Mouse (Mus musculus) kidney, embryonic 16.5 days (tissue): Measurements from ENCODE around the gene Clic1. TPM values are rescaled to one million over a fixed set of nuclear protein-coding genes. Genes with fewer than 3 reads are reported as not detected.

Experiments
- ATAC-seq: fragments of 200-750 bp; cut with Nextera tagmentation; 2 replicates; pipeline ENCODE4 v1.8.0; 2017; ENCODE audit warnings: moderate TSS enrichment; ENCODE audit not compliant: low FRiP score, low TSS enrichment
- H3K27ac ChIP-seq: fragments of 300-500 bp; sonication (generic); 2 replicates; pipeline ENCODE4 v1.5.1; 2014; ENCODE audit warnings: low read length
- H3K27me3 ChIP-seq: fragments of 300-500 bp; sonication (generic); 2 replicates; pipeline ENCODE4 v1.6.1; 2014; ENCODE audit warnings: low read length, control low read depth, mixed read lengths; ENCODE audit not compliant: insufficient read depth
- H3K36me3 ChIP-seq: fragments of 300-500 bp; sonication (generic); 2 replicates; pipeline ENCODE4 v1.6.1; 2014; ENCODE audit warnings: low read length, control low read depth, mixed read lengths; ENCODE audit not compliant: insufficient read depth
- H3K4me1 ChIP-seq: fragments of 300-500 bp; sonication (generic); 2 replicates; pipeline ENCODE4 v1.6.1; 2014; ENCODE audit warnings: low read length, control low read depth, mixed read lengths; ENCODE audit not compliant: insufficient read depth
- H3K4me2 ChIP-seq: fragments of 300-500 bp; sonication (generic); replicated peaks from 2 replicates; pipeline ENCODE4 v1.6.1; 2014; ENCODE audit warnings: low read depth, low read length
- H3K4me3 ChIP-seq: fragments of 300-500 bp; sonication (generic); 2 replicates; pipeline ENCODE4 v1.5.1; 2014; ENCODE audit warnings: mild to moderate bottlenecking, low read length
- H3K9ac ChIP-seq: fragments of 300-500 bp; sonication (generic); replicated peaks from 2 replicates; pipeline ENCODE4 v1.6.1; 2014; ENCODE audit warnings: low read length
- H3K9me3 ChIP-seq: fragments of 300-500 bp; sonication (generic); 2 replicates; pipeline ENCODE4 v1.6.1; 2016; ENCODE audit warnings: low read length, control low read depth
- WGBS: fragments of 180-500 bp; shearing (Covaris S2); extraction: QIAGEN DNeasy Blood & Tissue Kit; methylation state at CpG from one replicate; pipeline ENCODE4 v1.1.7; 2014; 5-methylcytosine and 5-hydroxymethylcytosine counted together
- polyA plus RNA-seq: library from polyadenylated mRNA; unstranded; fragments of >200 nt; fragmentation: Nextera tagmentation; extraction: Ambion mirVana; gene quantifications from 2 replicates; pipeline ENCODE4 v1.2.1, GENCODE M21; 2015

Gene Clic1
- polyA plus RNA-seq, 1 experiment from 2014 or later: 341 TPM

GRCm38 (mm10) chr17:35085208-35085865, 35.6 kb downstream of the Clic1 start, which contains the start of gene Ly6g6f:
TSS of gene Ly6g6f (minus strand) at chr17:35085610.
- H3K9me3 ChIP-seq: no peaks in the 10 kb centered on the region
- H3K36me3 ChIP-seq: no peaks in the 10 kb centered on the region
- ATAC-seq: no peak
- 74% methylated on average over 7 of the region's 7 CpGs for WGBS
- no peak within 1 kb of the TSS for H3K27ac ChIP-seq
- H3K4me1 ChIP-seq: peaks cover 7% of the 10 kb centered on the region
- H3K4me2 ChIP-seq: no peak within 1 kb of the TSS
- H3K27me3 ChIP-seq: no peaks in the 10 kb centered on the region
- H3K9ac ChIP-seq: no peak within 1 kb of the TSS
- no peak within 1 kb of the TSS for H3K4me3 ChIP-seq

DNA sequence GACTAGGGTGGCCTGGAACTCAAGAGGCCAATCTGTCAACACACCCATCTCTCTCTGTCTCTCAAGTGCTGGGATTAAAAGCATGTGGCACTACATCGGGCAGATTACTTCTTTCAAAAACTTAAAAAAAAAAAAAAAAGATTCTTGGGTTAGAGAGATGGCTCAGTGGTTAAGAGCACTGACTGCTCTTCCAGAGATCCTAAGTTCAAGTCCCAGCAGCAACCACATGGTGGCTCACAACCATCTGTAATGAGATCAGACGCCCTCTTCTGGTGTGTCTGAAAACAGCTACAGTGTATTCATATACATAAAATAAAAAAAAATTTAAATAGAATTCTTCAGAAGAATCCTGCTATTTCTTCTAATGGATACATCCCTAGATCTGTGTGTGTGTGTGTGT, 38.4 kb downstream of the Clic1 start:
- Histone ChIP-seq H3K9me3 (no peaks in the 10 kb centered on the region), H3K36me3 (peaks cover 16% of the 10 kb centered on the region), H3K9ac (no peak overlapping the region), H3K4me2 (no peak overlapping the region), H3K4me3 (no peak overlapping the region), H3K27me3 (no peaks in the 10 kb centered on the region), H3K27ac (no peak overlapping the region), H3K4me1 (peaks cover 21% of the 10 kb centered on the region)
- 51% methylated on average over 2 of the region's 2 CpGs for WGBS
- ATAC-seq: no peak

DNA sequence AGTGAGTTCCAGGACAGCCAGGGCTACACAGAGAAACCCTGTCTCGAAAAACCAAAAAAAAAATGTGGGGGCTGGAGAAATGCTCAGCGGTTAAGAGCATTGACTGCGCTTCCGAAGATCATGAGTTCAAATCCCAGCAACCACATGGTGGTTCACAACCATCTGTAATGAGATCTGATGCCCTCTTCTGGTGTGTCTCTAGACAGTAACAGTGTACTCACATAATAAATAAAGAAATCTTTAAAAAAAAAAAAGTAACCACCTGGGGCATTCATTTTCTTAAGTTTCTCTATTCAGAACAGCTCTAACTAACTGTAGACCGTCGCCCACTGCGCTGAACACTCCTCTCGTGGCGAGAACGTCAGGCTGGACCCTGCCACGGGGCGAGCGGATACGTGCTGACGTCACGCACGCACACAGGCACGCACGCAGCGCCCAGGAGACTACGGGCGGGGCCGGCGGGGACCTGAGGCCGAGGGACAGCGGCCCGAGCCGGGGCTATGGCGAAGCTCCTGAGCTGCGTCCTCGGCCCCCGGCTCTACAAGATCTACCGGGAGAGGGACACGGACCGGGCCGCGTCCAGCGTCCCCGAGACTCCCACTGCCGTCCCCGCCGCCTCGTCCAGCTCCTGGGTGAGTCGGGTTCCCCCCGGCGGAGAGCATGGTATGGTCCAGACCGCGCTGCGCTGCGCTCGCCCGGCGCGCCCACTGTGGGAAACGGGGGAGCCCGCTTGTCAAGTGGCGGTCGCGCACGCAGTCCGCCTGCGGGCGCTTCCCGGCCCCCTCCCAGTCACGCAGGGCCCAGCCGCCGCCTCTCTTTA, 39.3 kb downstream of the Clic1 start, which contains the start of gene Abhd16a:
Gene Abhd16a (plus strand): TSS at position 439 of the 820 bp plus-strand sequence.
- Histone ChIP-seq H3K4me2 (peak within 1 kb of the TSS; percentile 81), H3K9me3 (no peaks in the 10 kb centered on the region), H3K9ac (peak within 1 kb of the TSS; percentile 91), H3K27me3 (no peaks in the 10 kb centered on the region), H3K27ac (peak within 1 kb of the TSS; percentile 97), H3K4me3 (peak within 1 kb of the TSS; percentile 73), H3K4me1 (peaks cover 21% of the 10 kb centered on the region), H3K36me3 (peaks cover 18% of the 10 kb centered on the region)
- ATAC-seq: peak; percentile 97
- whole genome bisulfite sequencing: 3% methylated on average over 61 of the region's 67 CpGs

GRCm38 (mm10) chr17:35090166-35090932, 40.6 kb downstream of the Clic1 start:
- Histone ChIP-seq H3K27ac (peak overlapping the region; percentile 97; the same call in 1 of the 2 replicates), H3K4me2 (peak overlapping the region; percentile 81), H3K36me3 (peaks cover 29% of the 10 kb centered on the region), H3K4me3 (peak overlapping the region; percentile 73), H3K27me3 (no peaks in the 10 kb centered on the region), H3K4me1 (peaks cover 21% of the 10 kb centered on the region), H3K9ac (peak overlapping the region; percentile 91), H3K9me3 (no peaks in the 10 kb centered on the region)
- WGBS: 61% methylated on average over 8 of the region's 8 CpGs
- ATAC-seq: no peak

DNA sequence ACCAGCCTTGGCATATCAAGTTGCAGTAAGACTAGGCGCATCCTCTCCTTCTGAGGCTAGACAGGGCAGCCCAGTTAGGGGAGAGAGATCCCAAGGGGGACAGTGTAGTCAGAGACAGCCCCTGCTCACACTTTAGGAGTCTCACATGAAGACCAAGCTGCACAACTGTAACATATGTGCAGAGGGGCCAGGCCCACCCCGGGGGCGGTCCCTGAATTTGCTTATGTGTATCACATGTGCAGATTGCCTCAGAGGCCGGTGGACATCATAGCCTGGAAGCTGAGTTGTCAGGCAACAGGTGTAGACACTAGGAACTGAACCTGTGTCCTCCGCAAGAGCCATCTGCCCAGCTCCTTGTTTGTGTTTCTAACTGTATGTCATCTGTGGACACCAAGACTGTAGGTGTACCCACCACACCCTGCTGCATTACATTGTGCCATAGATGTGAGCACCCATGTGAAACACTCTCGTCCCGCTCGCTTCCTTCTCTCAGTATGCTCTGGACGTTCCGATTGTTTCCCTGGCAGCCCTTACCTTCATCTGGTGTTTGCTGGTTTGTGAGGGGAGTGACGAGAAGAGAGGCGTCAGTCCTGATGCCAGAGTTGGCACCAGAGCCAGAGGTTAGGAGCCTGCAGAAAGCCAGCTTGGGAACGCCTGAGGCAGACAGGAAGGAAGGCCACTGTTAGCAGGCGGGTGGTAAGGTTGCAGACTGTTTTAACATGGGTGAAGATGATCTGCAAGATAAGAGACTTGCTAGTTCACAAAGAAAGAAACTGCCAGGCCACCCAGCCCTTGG, 42.8 kb downstream of the Clic1 start:
- no peaks in the 10 kb centered on the region for H3K27me3 ChIP-seq
- H3K4me1 ChIP-seq: peaks cover 23% of the 10 kb centered on the region
- H3K36me3 ChIP-seq: peaks cover 48% of the 10 kb centered on the region
- H3K4me2 ChIP-seq: no peak overlapping the region
- no peaks in the 10 kb centered on the region for H3K9me3 ChIP-seq
- no peak for ATAC-seq
- no peak overlapping the region for H3K4me3 ChIP-seq
- no peak overlapping the region for H3K9ac ChIP-seq
- peak overlapping the region; percentile 53; the same call in 1 of the 2 replicates for H3K27ac ChIP-seq
- 75% methylated on average over 14 of the region's 14 CpGs for WGBS

DNA sequence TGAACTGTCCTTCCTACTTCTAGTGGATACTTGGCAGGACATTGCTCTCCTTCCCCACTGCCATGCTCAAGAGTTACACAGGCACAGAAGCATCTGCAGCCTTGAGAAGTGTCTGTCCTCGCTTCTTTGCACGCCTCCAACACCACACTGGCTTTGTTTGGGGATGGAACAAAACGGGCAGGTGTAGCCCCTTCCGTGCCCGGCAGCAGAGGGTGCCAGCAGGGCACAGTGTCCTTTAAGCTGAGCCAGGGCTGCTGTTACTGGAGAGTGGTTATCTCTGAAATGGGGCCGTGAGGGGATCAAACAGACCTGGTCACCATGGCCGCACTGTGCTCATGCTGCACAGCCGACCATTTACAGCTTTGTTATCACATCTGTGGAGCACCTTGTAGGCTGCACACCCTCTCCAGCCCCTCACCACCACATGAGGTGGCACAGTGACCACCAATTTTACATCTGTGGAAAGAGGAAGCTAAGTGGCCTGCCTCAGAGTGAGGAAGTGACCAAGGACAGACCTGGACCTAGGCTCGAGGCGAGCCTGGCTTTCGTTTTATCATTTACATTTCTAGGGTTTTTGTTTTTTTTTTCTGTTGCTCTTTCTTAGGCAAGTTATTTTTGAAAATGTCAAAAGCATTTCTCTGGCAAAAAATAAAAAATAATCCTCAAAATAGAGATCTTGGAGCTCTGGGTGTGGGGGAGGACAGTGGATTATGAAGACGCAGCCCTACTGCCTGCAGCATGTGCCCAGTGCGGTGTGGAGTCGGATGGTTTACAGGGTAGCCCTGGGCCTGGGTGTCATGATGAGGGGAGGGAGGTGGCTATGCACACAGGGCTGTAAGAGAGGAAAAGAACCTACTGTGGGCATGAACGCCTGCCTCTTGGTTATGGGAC, 45.0 kb downstream of the Clic1 start:
- H3K9ac ChIP-seq: no peak overlapping the region
- no peak overlapping the region for H3K4me3 ChIP-seq
- WGBS: 90% methylated on average over 15 of the region's 15 CpGs
- no peak overlapping the region for H3K4me2 ChIP-seq
- peaks cover 60% of the 10 kb centered on the region for H3K36me3 ChIP-seq
- H3K27me3 ChIP-seq: no peaks in the 10 kb centered on the region
- ATAC-seq: no peak
- H3K4me1 ChIP-seq: peaks cover 23% of the 10 kb centered on the region
- H3K27ac ChIP-seq: no peak overlapping the region
- H3K9me3 ChIP-seq: no peaks in the 10 kb centered on the region

DNA sequence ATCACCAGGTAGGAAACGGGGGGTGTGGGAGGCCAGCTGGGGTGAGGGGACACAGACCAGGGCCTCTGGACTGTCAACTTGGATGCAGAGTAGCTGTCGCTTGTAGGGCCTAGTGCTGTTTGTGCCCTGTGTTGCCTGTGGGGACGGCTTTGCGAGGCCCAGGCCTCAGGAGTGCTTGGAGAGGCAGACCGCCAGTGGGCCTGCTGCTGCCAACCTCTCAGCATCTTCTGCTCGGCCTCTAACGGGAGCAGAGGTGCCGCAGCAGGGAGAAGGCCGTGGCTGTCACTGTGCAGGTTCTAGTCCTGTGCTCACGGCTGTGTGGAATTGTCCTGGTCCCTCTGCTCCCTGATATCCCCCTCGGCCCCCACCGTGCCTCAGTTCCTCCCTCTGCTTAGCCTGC, 46.8 kb downstream of the Clic1 start:
- ATAC-seq: no peak
- WGBS: 78% methylated on average over 12 of the region's 12 CpGs
- no peak overlapping the region for H3K27ac ChIP-seq
- H3K4me3 ChIP-seq: no peak overlapping the region
- H3K9ac ChIP-seq: peak overlapping the region; percentile 35; the same call in 1 of the 2 replicates
- H3K4me2 ChIP-seq: no peak overlapping the region
- no peaks in the 10 kb centered on the region for H3K9me3 ChIP-seq
- H3K27me3 ChIP-seq: no peaks in the 10 kb centered on the region
- peaks cover 28% of the 10 kb centered on the region for H3K4me1 ChIP-seq
- peaks cover 72% of the 10 kb centered on the region for H3K36me3 ChIP-seq

DNA sequence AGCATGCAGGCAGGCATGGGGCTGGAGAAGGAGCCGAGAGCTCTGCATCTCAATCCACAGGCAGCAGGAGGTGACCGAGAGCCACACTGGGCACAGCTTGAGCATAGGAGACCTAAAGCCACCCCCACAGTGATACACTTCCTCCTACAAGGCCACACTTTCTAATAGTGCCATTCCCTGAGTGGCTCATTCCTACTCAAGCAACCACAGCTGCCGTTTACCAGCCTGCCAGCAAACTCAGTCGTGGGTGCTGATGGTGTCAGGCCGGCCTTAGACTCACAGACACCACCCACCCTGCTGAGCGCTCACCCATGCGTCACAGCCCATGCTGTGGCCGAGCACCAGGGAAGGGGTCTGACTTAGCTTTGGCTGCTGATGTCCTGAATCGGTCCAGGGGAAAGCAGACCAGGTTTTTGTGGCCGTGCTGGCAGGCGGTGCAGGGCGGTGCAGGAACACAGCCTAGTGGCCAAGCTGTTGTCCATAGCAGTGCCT, 47.4 kb downstream of the Clic1 start:
- H3K9me3 ChIP-seq: no peaks in the 10 kb centered on the region
- H3K9ac ChIP-seq: peak overlapping the region; percentile 35; the same call in 1 of the 2 replicates
- H3K4me3 ChIP-seq: no peak overlapping the region
- H3K36me3 ChIP-seq: peaks cover 74% of the 10 kb centered on the region
- 72% methylated on average over 12 of the region's 12 CpGs for WGBS
- no peaks in the 10 kb centered on the region for H3K27me3 ChIP-seq
- H3K27ac ChIP-seq: no peak overlapping the region
- ATAC-seq: no peak
- H3K4me1 ChIP-seq: peaks cover 33% of the 10 kb centered on the region
- H3K4me2 ChIP-seq: no peak overlapping the region
